Mouse (Mus musculus) embryo, embryonic 9.5 days (tissue): ENCODE data around the gene Kctd4.
A peak's percentile ranks its signal among the peaks of the same experiment; 100 is the strongest.

Experiments used
- DNase-seq: peaks from one replicate; pipeline ENCODE4 v3.0.0-alpha.2; 2017; ENCODE audit errors: extremely low spot score

Gene Kctd4

DNA sequence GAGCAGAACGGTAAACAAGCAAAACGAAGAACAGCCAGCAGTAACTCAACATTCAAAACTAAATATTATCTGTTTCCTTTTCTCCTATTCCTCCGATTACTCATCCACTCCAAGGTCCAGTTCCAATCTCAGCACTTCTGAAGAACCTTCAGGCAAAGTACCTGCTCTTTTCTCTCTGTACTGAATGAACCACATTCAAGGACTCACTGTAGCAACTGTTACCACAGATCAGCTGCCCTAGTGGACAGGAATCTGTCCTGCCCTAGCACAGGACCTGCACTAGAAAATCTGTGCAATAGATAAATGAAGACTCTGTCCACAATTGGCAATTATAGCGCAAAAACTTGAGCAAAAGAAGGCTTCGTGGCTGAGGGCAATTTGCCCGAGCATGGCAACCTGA is 36.1 kb downstream of the Kctd4 start:
- DNase-seq, result no peak

GRCm38 (mm10) chr14:75992371-75992770 is 37.6 kb downstream of the Kctd4 start:
- DNase-seq, result no peak

DNA sequence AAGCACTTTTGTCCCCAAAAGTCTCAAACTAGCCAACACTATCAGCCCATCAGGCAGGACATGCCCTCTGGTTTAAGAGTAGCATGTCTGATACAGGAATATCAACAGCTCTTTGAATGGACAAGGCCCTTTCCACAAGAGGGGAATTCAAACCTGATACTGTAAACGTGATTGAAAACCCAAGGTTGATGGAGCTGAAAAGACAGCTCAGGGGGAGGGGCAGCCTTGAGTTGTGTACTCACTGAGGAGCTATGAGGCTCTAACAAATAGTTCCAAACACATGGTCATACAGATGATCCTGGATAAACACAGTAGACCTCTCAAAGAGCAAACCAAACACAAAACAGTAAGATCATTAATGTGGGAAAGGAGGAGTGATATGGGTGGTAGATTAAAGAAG is 43.3 kb downstream of the Kctd4 start:
- DNase-seq, result no peak

- DNase-seq, result no peak
Measured at GRCm38 (mm10) chr14:76001781-76002180, 47.0 kb downstream of the Kctd4 start.

DNA sequence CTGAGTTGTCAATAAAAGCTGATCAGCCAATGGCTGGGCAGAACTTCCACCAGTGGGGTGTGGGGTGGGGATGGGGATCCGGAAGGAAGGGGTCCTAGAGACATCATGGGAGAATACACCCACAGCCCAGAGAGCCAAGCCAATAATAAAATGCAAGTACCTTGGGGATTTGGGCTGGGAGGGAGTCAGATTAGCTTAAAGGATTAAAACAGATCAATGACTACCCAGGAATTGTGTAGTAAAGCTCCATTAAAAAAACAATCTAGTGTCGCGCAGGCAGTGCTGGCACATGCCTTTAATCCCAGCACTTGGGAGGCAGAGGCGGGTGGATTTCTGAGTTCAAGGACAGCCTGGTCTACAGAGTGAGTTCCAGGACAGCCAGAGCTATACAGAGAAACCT is 50.2 kb downstream of the Kctd4 start:
- DNase-seq, result no peak

GRCm38 (mm10) chr14:76008174-76008573 is 53.4 kb downstream of the Kctd4 start:
- no peak for DNase-seq

GRCm38 (mm10) chr14:76009185-76009584 is 54.4 kb downstream of the Kctd4 start:
- no peak for DNase-seq

GRCm38 (mm10) chr14:76010102-76011061 is 55.6 kb downstream of the Kctd4 start, which contains the start of gene Gtf2f2:
Gene Gtf2f2 (minus strand): TSS chr14:76010865.
- DNase-seq, result peak; percentile 97

- DNase-seq, result no peak
Measured at GRCm38 (mm10) chr14:76011062-76011457, 56.3 kb downstream of the Kctd4 start.

- no peak for DNase-seq
Measured at GRCm38 (mm10) chr14:76014331-76014730, 59.5 kb downstream of the Kctd4 start.
